In genomic region chr10:42249965-42250364, GRCm38 (mm10) we compare ENCODE assay signal across 21 mouse cellular contexts. TPM values are rescaled to one million over a fixed set of nuclear protein-coding genes. Genes with fewer than 3 reads are reported as not detected.
DNase-seq lines count a peak whose midpoint lies in the region; ATAC-seq and TF ChIP-seq lines count a peak whose summit lies in the region.
"Had no signal": no experiment of that assay in that cellular context is flagged by ENCODE, and none has a peak within 500 bp of the region (broad histone marks: within the 10 kb centered on the region; RNA-seq: fewer than 3 reads in every experiment).

No protein-coding gene starts in this region.

- intact Hi-C loops in heart, adult 2 months (cut with DNase I) = loop anchor here (2.0 kb wide), 2 partner anchors 19 to 45 kb away; no protein-coding TSS in a partner anchor
- intact Hi-C loops in heart, postnatal 36 days (cut with DNase I) = loop anchor here (2.0 kb wide), 1 partner anchor 25 kb away; no protein-coding TSS in a partner anchor

- peak overlapping the region; percentile 7; the same call in 1 of the 2 replicates for H3K4me2 ChIP-seq in heart, embryonic 16.5 days (ENCODE audit: low read depth, low read length)
- no peak overlapping the region; the same call in 1 of the 2 replicates for H3K4me2 ChIP-seq in lung, postnatal 0 days (replicated peaks; ENCODE audit: low read depth, low read length)
- H3K4me2 ChIP-seq in stomach, postnatal 0 days (replicated peaks; ENCODE audit: low read depth) = 0 out of 2 replicates have a peak overlapping the region, but pooled peaks have one; percentile 0
- H3K4me2 ChIP-seq: forebrain, embryonic 12.5 days; hindbrain, embryonic 12.5 days; limb, embryonic 13.5 days; lung, embryonic 15.5 days; midbrain, embryonic 12.5 days had no signal

- peak overlapping the region; percentile 19; the same call in 1 of the 2 replicates for H3K9ac ChIP-seq in heart, adult 2 months (ENCODE audit: low read depth, low read length)
- H3K9ac ChIP-seq in heart, embryonic 16.5 days (ENCODE audit: low read length) = 0 out of 2 replicates have a peak overlapping the region, but pooled peaks have one; percentile 11
- no peak overlapping the region for H3K9ac ChIP-seq in lung, postnatal 0 days (replicated peaks; ENCODE audit: low read depth)
- H3K9ac ChIP-seq in stomach, postnatal 0 days (ENCODE audit: low read length) = no peak overlapping the region
- H3K9ac ChIP-seq: forebrain, embryonic 12.5 days; hindbrain, embryonic 12.5 days; limb, embryonic 13.5 days; lung, embryonic 15.5 days had no signal

- peaks cover 8% of the 10 kb centered on the region for H3K79me2 ChIP-seq in heart, adult 2 months (replicated peaks; ENCODE audit: control insufficient read depth, insufficient read depth, low read length)

- 62% methylated on average over 2 of the region's 2 CpGs for WGBS in heart, adult 2 months
- 35% methylated on average over 2 of the region's 2 CpGs for WGBS in heart, embryonic 16.5 days
- 51% methylated on average over 2 of the region's 2 CpGs for WGBS in lung, postnatal 0 days
- WGBS in stomach, postnatal 0 days = 60% methylated on average over 2 of the region's 2 CpGs

- peak overlapping the region; percentile 47 for H3K27ac ChIP-seq in heart, adult 2 months
- H3K27ac ChIP-seq in heart, embryonic 16.5 days (ENCODE audit: low read length) = peak overlapping the region; percentile 60; the same call in 1 of the 2 replicates
- H3K27ac ChIP-seq in lung, postnatal 0 days (ENCODE audit: low read length) = peak overlapping the region; percentile 92
- H3K27ac ChIP-seq in stomach, postnatal 0 days (replicated peaks) = peak overlapping the region; percentile 81
- H3K27ac ChIP-seq: forebrain, embryonic 12.5 days; hindbrain, embryonic 12.5 days; midbrain, embryonic 12.5 days had no signal

- H3K4me3 ChIP-seq in heart, adult 2 months = no peak overlapping the region
- no peak overlapping the region for H3K4me3 ChIP-seq in heart, embryonic 16.5 days (ENCODE audit: low read length)
- no peak overlapping the region for H3K4me3 ChIP-seq in lung, postnatal 0 days (ENCODE audit: low read depth, low read length)
- no peak overlapping the region for H3K4me3 ChIP-seq in stomach, postnatal 0 days (ENCODE audit: low read depth, low read length)
- H3K4me3 ChIP-seq: forebrain, embryonic 12.5 days; hindbrain, embryonic 12.5 days; limb, embryonic 13.5 days; lung, embryonic 15.5 days; midbrain, embryonic 12.5 days; myocyte had no signal

- no peak for ATAC-seq in heart, embryonic 16.5 days (replicated peaks; ENCODE audit: extremely low read depth, insufficient read depth, low FRiP score)
- ATAC-seq in lung, postnatal 0 days = no peak
- no peak for ATAC-seq in stomach, postnatal 0 days (ENCODE audit: low FRiP score, low TSS enrichment)
- ATAC-seq in monocyte, adult 5-6 weeks (replicated peaks; ENCODE audit: insufficient number of reproducible peaks, low FRiP score, low TSS enrichment, poor library complexity, severe bottlenecking) = no peak

- peaks cover 40% of the 10 kb centered on the region for H3K4me1 ChIP-seq in heart, adult 2 months (ENCODE audit: control insufficient read depth, insufficient read depth, low read length)
- H3K4me1 ChIP-seq in heart, embryonic 16.5 days (ENCODE audit: control insufficient read depth, insufficient read depth, low read length) = peaks cover 72% of the 10 kb centered on the region
- H3K4me1 ChIP-seq in lung, postnatal 0 days (ENCODE audit: insufficient read depth, low read depth, low read length) = peaks cover 67% of the 10 kb centered on the region
- H3K4me1 ChIP-seq in stomach, postnatal 0 days (replicated peaks; ENCODE audit: control insufficient read depth, insufficient read depth) = peaks cover 37% of the 10 kb centered on the region

- DNase-seq in heart, adult 2 months = no peak
- DNase-seq in heart, postnatal 36 days = no peak
- no peak for DNase-seq in heart, adult 8-10 months (ENCODE audit: low spot score)
- DNase-seq in lung, postnatal 0 days (ENCODE audit: low spot score) = no peak
- no peak for DNase-seq in lung, postnatal 4 days
- DNase-seq in stomach, postnatal 0 days (ENCODE audit: low spot score) = no peak
- DNase-seq: adrenal gland, postnatal 36 days; cerebellum, adult 11-12 months; cerebellum, postnatal 25 days; embryo, embryonic 11 days; gastrocnemius, postnatal 25 days; thymus, postnatal 25 days had no signal

- TF ChIP-seq CTCF in heart, adult 2 months (IDR thresholded peaks at IDR 0.05) = no peak
- TF ChIP-seq CTCF in lung, postnatal 0 days (IDR thresholded peaks at IDR 0.05) = no peak
- TF ChIP-seq CTCF in stomach, postnatal 0 days (IDR thresholded peaks at IDR 0.05; ENCODE audit: low read depth) = no peak

- no peak for TF ChIP-seq POLR2A in heart, adult 2 months (IDR thresholded peaks at IDR 0.05; ENCODE audit: insufficient read depth, low read depth, low read length)

- H3K27me3 ChIP-seq in heart, adult 2 months (ENCODE audit: control insufficient read depth, insufficient read depth, low read length) = no peaks in the 10 kb centered on the region
- no peaks in the 10 kb centered on the region for H3K27me3 ChIP-seq in heart, embryonic 16.5 days (ENCODE audit: control insufficient read depth, insufficient read depth, low read length)
- no peaks in the 10 kb centered on the region for H3K27me3 ChIP-seq in lung, postnatal 0 days (replicated peaks; ENCODE audit: insufficient read depth, low read length)
- H3K27me3 ChIP-seq in stomach, postnatal 0 days (ENCODE audit: control insufficient read depth, insufficient read depth, low read length) = no peaks in the 10 kb centered on the region
- H3K27me3 ChIP-seq: CH12.LX; hindbrain, embryonic 12.5 days; limb, embryonic 13.5 days; lung, embryonic 15.5 days; midbrain, embryonic 12.5 days had no signal

- no peak for TF ChIP-seq EP300 in heart, adult 2 months (IDR thresholded peaks at IDR 0.05; ENCODE audit: insufficient read depth, low read depth, low read length)
- no peak for TF ChIP-seq EP300 in lung, postnatal 0 days (IDR thresholded peaks at IDR 0.05)
- TF ChIP-seq EP300 in stomach, postnatal 0 days (optimal IDR thresholded peaks at IDR 0.05) = no peak

- H3K9me3 ChIP-seq in heart, embryonic 16.5 days (replicated peaks; ENCODE audit: control insufficient read depth, low read length) = no peaks in the 10 kb centered on the region
- no peaks in the 10 kb centered on the region for H3K9me3 ChIP-seq in lung, postnatal 0 days (ENCODE audit: low read length)
- no peaks in the 10 kb centered on the region for H3K9me3 ChIP-seq in stomach, postnatal 0 days (ENCODE audit: control insufficient read depth, low read length)
- H3K9me3 ChIP-seq: forebrain, embryonic 12.5 days; hindbrain, embryonic 12.5 days; limb, embryonic 13.5 days; lung, embryonic 15.5 days; midbrain, embryonic 12.5 days had no signal

- H3K36me3 ChIP-seq in heart, adult 2 months (ENCODE audit: control insufficient read depth, insufficient read depth, low read length) = peaks cover 55% of the 10 kb centered on the region
- H3K36me3 ChIP-seq in heart, embryonic 16.5 days (ENCODE audit: control insufficient read depth, insufficient read depth) = no peaks in the 10 kb centered on the region
- no peaks in the 10 kb centered on the region for H3K36me3 ChIP-seq in lung, postnatal 0 days (ENCODE audit: insufficient read depth, low read length)
- no peaks in the 10 kb centered on the region for H3K36me3 ChIP-seq in stomach, postnatal 0 days (ENCODE audit: control insufficient read depth, insufficient read depth, low read length)
- H3K36me3 ChIP-seq: forebrain, embryonic 12.5 days; hindbrain, embryonic 12.5 days; limb, embryonic 13.5 days; lung, embryonic 15.5 days; midbrain, embryonic 12.5 days had no signal

RNA-seq across cellular contexts. Expression of gene Foxo3, which starts 26.6 kb away (rescaled TPM):
- total RNA-seq in heart, adult 2 months (2021) = 10 to 100 TPM; 72.5 to 89.5 TPM
- polyA plus RNA-seq in heart, adult 2 months (2012; rRNA removed) = 26.7 and 32.7 TPM in 2 replicates
- 100 to 1,000 TPM in 1 of 2 experiments, 10 to 100 TPM in 1; 86.1 to 111 TPM for total RNA-seq in heart, postnatal 36 days (2021)
- 5.4 and 5.5 TPM in 2 replicates for polyA plus RNA-seq in heart, embryonic 16.5 days (2015; fragmentation: Nextera tagmentation; extraction: Ambion mirVana)
- total RNA-seq in heart, adult 8-10 months (2022) = 10 to 100 TPM; 67.9 to 93.5 (median 80.4) TPM
- polyA plus RNA-seq in lung, postnatal 0 days (2015; fragmentation: Nextera tagmentation; extraction: Ambion mirVana) = 15.2 and 22.9 TPM in 2 replicates
- 7.6 and 8.0 TPM in 2 replicates for polyA plus RNA-seq in stomach, postnatal 0 days (2015; fragmentation: Nextera tagmentation; extraction: Ambion mirVana)
- total RNA-seq in monocyte, adult 5-6 weeks (2017) = 39.6 to 56.4 TPM (median 43.8 TPM) in 3 replicates

Comparison
In these comparisons a context has a peak if more than half of its experiments do, and no peak if none do; other contexts are left out.
1. H3K9ac ChIP-seq: peak in heart, adult 2 months (single experiment) and heart, embryonic 16.5 days (single experiment); none in lung, postnatal 0 days (single experiment) and stomach, postnatal 0 days (single experiment).
2. Peak in every context shown above with its lines, with median percentiles within 50 percentile points of each other: H3K27ac ChIP-seq.